Mouse (Mus musculus) C2C12 (cell line): ENCODE results near the gene Lmo7.

Experiments
- CTCF ChIP-seq: IDR thresholded peaks from one replicate; pipeline ENCODE4 v1.5.1; 2011; ENCODE audit not compliant: control insufficient read depth, insufficient read depth, insufficient read length
- USF1 ChIP-seq: IDR thresholded peaks from one replicate; pipeline ENCODE4 v1.6.1; 2011; ENCODE audit warnings: low read depth, mild to moderate bottlenecking, control low read depth, moderate library complexity

GRCm38 (mm10) chr14:101859305-101859886, 129.6 kb downstream of the Lmo7 start:
- TF ChIP-seq CTCF (no peak), USF1 (no peak)
